Mouse (Mus musculus): ENCODE results near the gene Olfr622. TPM values are rescaled to one million over a fixed set of nuclear protein-coding genes. Genes with fewer than 3 reads are reported as not detected.

Olfr622 gene
- not detected in 2 replicates for total RNA-seq (2021)
- long read RNA-seq, result 0 reads

DNA sequence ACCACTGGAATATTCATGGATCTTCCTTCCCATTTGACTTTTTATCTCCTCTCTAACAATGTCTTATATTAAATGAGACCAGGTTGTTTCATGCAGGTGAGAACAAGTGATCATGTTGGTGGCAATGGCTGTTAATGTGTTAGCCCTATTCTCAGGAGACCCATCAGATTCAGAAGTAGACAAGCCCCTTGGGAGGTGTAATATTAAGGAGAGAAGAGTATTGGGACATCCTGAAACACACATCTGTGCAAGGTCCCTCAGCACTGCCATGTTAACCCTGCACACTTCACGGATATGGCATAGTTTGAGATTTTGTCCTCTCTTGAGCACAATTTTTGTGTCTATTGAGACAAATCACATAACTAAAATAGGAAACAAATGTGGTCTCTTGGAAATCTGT is at the start of gene Olfr622:
Gene Olfr622 (minus strand): TSS at position 101 of the 400 bp plus-strand sequence.
- no peak for DNase-seq

DNA sequence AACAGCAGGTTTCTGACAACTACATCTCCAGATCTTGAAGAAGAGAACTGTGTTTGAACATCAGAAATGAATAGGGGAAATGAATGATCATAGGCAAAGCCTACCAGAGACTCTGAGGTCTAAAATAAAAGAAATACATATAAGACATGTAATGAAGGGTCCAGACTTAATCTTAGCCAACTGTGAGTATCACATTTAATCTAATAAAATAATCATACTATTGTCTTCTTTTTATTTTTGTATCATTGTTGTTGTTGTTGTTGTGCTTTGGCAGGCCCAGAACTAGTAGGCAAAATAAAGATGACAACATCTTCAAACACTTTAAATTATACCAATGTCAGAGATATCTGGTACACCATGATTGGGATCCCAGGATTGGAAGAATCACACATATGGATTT is 39.9 kb upstream of the Olfr622 start, which contains the start of gene Olfr625-ps1:
Gene Olfr625-ps1 (plus strand): TSS at position 301 of the 400 bp plus-strand sequence.
- DNase-seq, result no peak

DNA sequence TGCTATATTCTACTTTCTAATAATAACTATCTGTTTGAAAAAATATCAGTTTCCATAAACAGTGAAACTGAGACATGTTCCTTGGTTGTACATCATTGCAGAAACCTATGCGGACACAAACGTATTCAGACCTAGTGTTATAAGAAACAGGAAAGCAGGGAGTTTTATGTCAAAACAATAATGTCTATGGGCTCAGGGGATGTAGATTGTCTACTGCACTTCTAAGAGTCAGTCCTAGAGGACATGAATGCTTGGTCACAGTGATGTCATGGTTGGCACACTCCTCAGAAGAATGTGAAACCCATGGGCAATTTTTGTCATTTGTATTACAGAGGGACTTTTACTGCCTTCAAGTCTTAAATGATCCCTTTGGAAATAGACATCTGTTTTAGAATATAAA is 28.6 kb upstream of the Olfr622 start, which contains the start of gene Olfr624:
Gene Olfr624 (minus strand): TSS at position 101 of the 400 bp plus-strand sequence.
- DNase-seq, result no peak

DNA sequence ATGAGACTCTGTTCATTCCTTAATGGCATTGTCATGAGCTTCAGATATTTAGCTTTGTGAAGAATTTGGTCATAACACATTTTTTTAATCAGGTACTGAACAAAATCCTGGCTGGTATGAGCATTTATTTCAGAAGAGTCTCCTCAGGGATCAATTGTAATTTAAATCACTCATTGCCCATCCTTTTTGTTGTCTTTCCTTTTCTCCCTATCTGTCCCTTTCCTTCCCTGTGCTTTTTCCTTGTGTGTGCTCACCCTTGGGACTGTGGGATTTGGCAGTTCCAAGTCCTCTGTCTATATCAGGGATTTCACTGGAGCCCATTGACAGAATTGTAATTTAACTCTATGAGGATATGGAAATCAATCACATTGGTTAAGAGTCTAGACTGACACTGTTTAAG is 21.1 kb upstream of the Olfr622 start, which contains the start of gene Olfr623:
Gene Olfr623 (minus strand): TSS at position 101 of the 400 bp plus-strand sequence.
- no peak for DNase-seq

DNA sequence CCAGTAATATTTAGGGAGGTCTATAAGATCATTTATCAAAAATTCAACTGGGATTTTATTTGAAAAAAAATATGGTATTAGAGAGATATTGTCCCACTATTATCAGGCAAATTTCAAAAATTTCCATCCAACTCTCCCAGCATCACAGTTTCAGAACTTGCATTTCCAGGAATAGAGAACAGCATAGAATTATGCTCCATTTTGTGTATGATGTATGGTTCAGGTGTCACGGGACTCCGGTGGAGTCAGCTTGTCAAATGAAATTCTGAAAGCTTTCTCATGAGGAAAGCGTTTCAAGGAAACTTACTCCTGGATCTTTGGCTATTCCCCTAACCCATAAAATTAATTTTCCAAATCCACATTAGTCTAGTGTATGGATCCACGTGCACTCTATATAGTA is 1.6 kb upstream of the Olfr622 start:
- no peak for DNase-seq

DNA sequence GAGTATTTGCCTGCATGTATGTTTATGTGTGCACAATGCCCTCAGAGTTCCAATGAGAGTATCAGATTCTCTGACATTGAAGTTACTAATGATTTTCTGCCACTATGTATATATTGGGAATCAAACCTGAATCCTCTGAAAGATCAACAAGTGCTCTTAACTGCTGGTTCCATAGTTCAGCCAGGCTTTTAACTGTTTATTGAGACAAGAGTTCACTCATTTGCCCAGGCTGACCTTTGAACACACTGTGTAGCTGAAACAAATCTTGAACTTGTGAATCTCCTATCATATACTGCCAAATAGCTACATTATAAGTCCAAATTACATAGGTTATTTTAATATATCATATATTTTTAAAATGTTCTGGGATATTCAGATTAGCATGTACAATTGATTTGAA is 5.7 kb downstream of the Olfr622 start:
- no peak for DNase-seq

DNA sequence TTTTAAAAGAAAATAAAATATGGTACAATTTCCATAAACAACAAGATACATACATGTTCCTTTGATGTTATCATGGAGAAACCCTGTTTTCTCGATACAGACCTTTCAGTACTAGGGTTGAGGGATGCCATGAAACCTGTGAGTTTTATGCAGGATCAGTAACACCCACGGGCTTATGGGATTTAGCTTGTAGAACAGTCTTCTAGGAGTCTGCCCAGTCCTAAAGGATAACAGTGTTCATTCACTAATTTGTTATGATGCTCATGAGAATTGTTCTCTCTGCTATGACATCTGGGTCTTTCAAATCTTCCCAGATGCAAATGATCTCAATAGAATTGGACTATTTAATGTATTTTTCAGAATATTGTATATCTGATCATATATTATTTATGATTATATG is 30.1 kb downstream of the Olfr622 start, which contains the start of gene Olfr620:
Gene Olfr620 (minus strand): TSS at position 101 of the 400 bp plus-strand sequence.
- DNase-seq, result no peak

DNA sequence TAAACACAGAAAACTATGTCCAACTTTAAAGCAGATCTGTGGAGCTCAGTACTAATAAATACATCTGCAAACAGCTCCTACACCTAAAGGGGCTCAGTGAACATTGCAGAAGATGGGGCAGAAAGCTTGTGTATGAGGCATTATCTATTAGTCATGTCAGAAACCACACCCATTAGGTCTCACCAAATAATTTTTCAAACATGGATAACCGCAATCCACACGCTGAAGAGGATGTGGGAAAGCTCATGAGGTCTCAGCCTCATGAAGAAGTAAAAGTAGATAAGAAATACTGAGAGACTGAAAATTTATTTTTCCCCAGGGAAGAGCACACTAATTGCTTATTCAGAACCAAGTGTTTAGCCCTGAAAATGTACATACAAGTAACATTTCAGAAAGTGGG is 35.1 kb downstream of the Olfr622 start:
- DNase-seq, result no peak

DNA sequence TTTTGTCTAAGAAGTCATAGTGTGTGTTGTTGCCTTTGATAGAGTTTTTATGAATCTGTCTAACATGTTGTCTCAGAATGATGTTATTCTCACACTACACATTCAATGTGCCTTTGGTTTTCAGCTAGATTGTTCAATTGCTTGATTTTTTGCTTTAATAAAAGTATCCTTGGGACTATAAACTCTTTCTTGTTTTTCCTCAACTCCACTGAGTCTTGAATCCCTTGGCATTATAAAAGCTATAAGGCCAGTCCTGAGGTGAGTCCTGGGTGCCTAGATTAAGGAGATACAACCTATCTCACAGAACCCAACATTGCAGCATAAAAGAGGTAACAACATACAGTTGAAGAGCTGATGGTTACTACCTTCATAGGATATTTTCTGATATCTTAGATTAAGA is 42.2 kb downstream of the Olfr622 start, which contains the start of gene Olfr619:
Gene Olfr619 (plus strand): TSS at position 301 of the 400 bp plus-strand sequence.
- DNase-seq, result no peak

DNA sequence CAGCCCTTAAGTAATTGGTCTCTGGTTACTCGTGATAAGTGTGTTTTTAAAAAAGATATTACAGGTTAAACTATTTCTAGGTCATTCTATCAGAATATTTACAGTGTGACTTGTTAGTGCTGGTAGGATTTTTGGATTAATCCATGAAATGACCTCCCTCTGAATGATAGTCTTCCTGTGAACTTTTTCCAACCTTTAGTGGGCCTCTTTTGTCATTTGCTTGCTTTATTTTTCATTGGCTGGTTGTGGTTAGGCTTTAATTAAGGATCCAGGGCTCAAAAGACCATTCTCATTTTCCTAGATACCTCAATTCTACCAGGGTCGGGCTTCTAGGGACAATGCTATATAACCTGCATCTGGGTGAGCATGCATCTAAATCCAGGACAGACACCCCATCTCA is 52.7 kb downstream of the Olfr622 start, which contains the start of gene Olfr618:
Gene Olfr618 (plus strand): TSS at position 301 of the 400 bp plus-strand sequence.
- DNase-seq, result no peak

Other genes starting within 250 kb of the Olfr622 start
- gene Usp17lc, start 227.6 kb downstream of the Olfr622 start, total RNA-seq (2021), result not detected in 2 replicates
- not detected in 2 replicates for gene Olfr605, start 197.3 kb downstream of the Olfr622 start, total RNA-seq (2021)
- not detected in 2 replicates for gene Olfr606, start 193.7 kb downstream of the Olfr622 start, total RNA-seq (2021)
- not detected in 2 replicates for gene Olfr607, start 178.6 kb downstream of the Olfr622 start, total RNA-seq (2021)
- gene Olfr608, start 172.8 kb downstream of the Olfr622 start, total RNA-seq (2021), result not detected in 2 replicates
- gene Olfr609, start 144.6 kb downstream of the Olfr622 start, total RNA-seq (2021), result not detected in 2 replicates
- gene Olfr610, start 130.6 kb downstream of the Olfr622 start, total RNA-seq (2021), result not detected in 2 replicates
- not detected in 2 replicates for gene Olfr611, start 121.9 kb downstream of the Olfr622 start, total RNA-seq (2021)
- not detected in 2 replicates for gene Olfr612, start 100.0 kb downstream of the Olfr622 start, total RNA-seq (2021)
- gene Olfr613, start 94.6 kb downstream of the Olfr622 start, total RNA-seq (2021), result not detected in 2 replicates
- not detected in 2 replicates for gene Olfr615, start 86.6 kb downstream of the Olfr622 start, total RNA-seq (2021)
- gene Olfr616, start 73.6 kb downstream of the Olfr622 start, total RNA-seq (2021), result not detected in 2 replicates
- gene Olfr617, start 69.6 kb downstream of the Olfr622 start, total RNA-seq (2021), result not detected in 2 replicates
- not detected in 2 replicates for gene Olfr618, start 52.6 kb downstream of the Olfr622 start, total RNA-seq (2021)
- not detected in 2 replicates for gene Olfr619, start 42.1 kb downstream of the Olfr622 start, total RNA-seq (2021)
- gene Olfr620, start 30.2 kb downstream of the Olfr622 start, total RNA-seq (2021), result not detected in 2 replicates
- gene Olfr623, start 21.0 kb upstream of the Olfr622 start, total RNA-seq (2021), result not detected in 2 replicates
- gene Olfr624, start 28.5 kb upstream of the Olfr622 start, total RNA-seq (2021), result 0.06 TPM in 1 of 2 replicates, not detected in the other
- gene Olfr625-ps1, start 40.0 kb upstream of the Olfr622 start, total RNA-seq (2021), result not detected in 2 replicates
- not detected in 2 replicates for gene Olfr243, start 72.0 kb upstream of the Olfr622 start, total RNA-seq (2021)
- gene Olfr628, start 87.7 kb upstream of the Olfr622 start, total RNA-seq (2021), result not detected in 2 replicates
- not detected in 2 replicates for gene Olfr629, start 102.2 kb upstream of the Olfr622 start, total RNA-seq (2021)
- not detected in 2 replicates for gene Olfr630, start 114.6 kb upstream of the Olfr622 start, total RNA-seq (2021)
- gene Olfr69, start 128.9 kb upstream of the Olfr622 start, total RNA-seq (2021), result not detected in 2 replicates
- not detected in 2 replicates for gene Olfr68, start 137.0 kb upstream of the Olfr622 start, total RNA-seq (2021)
- gene Olfr67, start 149.1 kb upstream of the Olfr622 start, total RNA-seq (2021), result not detected in 2 replicates
- 217 and 281 TPM in 2 replicates for gene Hbb-bt, start 171.3 kb upstream of the Olfr622 start, total RNA-seq (2021)
- 2,100 and 2,179 TPM in 2 replicates for gene Hbb-bs, start 185.4 kb upstream of the Olfr622 start, total RNA-seq (2021)
- gene Hbb-bh2, start 197.8 kb upstream of the Olfr622 start, total RNA-seq (2021), result not detected in 2 replicates
- gene Hbb-bh1, start 200.5 kb upstream of the Olfr622 start, total RNA-seq (2021), result not detected in 2 replicates
- not detected in 2 replicates for gene Hbb-y, start 210.5 kb upstream of the Olfr622 start, total RNA-seq (2021)
- not detected in 2 replicates for gene Olfr66, start 243.6 kb upstream of the Olfr622 start, total RNA-seq (2021)